Mouse (Mus musculus) adrenal gland, postnatal 36 days (tissue): ENCODE data around the gene Mylip. TPM values are rescaled to one million over a fixed set of nuclear protein-coding genes. Genes with fewer than 3 reads are reported as not detected.

Experiments used
- DNase-seq, 2 experiments: peaks; one replicate each; pipeline ENCODE4 v3.0.0; 2021; ENCODE audit warnings: mixed read lengths in 1 of 2
- long read RNA-seq, 2 experiments: library from polyadenylated mRNA; stranded (forward); transcript quantifications; one replicate each; pipeline ENCODE4 v2.0.0; 2021; ENCODE audit warnings: borderline sequencing depth in 2 of 2
- total RNA-seq, 2 experiments: library from RNA; stranded (reverse); gene quantifications; 2 replicates each; pipeline ENCODE4 v1.2.3; 2021

Gene Mylip
- 10 to 100 TPM; 10.1 to 10.5 TPM for total RNA-seq
- long read RNA-seq, experiment 1, partial matches to known transcripts: 1 of 6 reads
- long read RNA-seq, experiment 1, other reads (novel, unspliced or antisense): 1 of 6 reads
- long read RNA-seq, experiment 2, partial matches to known transcripts: 0 of 1 reads
- long read RNA-seq, experiment 2, other reads (novel, unspliced or antisense): 0 of 1 reads

DNA sequence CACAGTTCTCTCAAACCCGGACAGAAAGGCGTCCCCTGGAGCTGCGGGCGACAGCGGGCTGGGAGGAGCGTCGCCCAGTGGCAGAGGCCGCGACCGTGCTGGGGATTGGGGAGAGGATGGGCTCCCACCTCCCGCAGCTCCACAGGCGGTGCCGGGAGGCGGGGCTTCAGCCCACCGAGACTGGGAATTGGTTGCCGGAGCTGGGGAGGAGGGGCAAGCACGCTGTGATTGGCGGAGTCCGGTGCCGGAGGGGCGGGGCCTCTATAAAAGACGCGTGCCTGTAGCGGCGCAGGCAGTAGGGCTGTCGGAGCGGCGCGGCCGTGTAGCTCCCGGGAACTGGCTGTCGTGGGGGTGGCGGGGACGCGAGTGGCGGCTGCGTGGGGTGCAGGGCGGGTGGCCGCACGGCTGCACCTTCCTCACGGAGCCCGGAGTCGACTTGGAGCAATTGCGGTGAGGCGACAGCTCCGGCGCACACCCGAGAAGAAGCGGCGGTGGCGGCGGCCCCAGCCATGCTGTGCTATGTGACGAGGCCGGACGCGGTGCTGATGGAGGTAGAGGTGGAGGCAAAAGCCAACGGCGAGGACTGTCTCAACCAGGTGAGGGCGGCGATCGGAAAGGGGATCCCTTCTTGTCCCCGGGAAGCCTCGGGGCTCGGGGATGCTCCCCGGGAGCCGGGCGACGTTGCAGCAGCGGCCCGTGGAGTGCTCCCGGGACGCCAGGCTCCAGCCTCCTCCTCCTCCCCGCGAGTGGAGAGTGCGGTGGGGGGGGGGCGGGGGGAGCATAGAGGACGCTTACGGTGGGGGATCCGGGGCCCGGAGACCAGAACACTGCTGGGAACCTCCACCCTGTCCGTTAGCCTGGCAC lies at the start of gene Mylip:
TSS of gene Mylip (plus strand) at position 295 of the 864 bp plus-strand sequence.
- DNase-seq: peak; percentile 100

DNA sequence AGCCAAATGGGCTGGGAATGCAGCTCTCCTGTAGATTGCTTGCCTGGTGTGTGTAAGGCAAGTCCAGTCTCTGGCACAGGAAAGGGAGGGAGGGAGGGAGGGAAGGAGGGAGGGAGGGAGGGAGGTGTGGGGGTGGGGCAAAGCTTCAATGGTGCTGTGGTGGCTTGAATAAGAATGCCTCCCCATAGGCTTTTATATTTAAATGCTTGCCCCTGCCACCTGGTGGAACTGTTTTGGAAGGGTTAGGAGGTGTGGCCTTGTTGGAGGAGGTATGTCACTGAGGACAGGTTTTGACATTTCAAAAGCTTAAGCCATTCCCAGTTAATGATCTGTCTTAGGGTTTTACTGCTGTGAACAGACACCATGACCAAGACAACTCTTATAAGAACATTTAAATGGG lies 47.6 kb upstream of the Mylip start:
- DNase-seq: no peak

DNA sequence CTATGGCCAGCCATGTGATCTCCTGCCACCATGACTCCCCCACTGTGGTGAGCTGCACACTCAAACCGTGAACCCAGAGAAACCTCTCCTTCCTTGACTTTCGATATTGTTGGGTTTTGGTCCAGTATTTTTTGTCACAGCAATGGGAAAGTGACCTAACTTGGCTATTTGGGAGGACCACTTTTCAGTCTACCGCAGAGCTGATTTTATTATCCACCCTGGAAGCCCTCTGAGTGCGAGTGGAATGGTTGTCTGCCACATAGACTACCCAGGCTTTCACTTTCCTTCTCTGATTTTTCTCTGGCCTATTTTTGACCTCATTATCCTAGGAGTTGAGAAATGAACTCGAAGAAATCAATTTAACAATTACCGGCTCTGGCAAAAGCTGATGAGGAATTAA lies 46.0 kb upstream of the Mylip start:
- no peak for DNase-seq

DNA sequence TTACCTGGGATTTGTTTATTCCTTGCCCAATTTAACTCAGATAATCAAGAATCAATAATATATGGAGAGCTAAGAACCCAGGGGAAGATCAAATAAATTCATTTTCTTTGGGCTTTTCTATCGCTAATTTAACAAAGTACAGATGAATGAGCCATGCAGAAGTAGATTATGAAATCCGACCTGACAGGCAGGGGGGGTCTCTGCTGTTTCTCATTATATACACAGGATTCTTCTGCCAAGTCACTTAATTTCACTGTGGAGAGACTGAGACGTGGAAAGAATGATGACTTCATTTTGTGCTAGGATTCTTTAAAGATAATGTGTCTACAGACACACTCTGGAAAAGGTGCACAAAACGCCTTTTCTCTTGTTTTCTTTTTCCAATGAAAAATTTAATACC lies 45.6 kb upstream of the Mylip start:
- DNase-seq: no peak

DNA sequence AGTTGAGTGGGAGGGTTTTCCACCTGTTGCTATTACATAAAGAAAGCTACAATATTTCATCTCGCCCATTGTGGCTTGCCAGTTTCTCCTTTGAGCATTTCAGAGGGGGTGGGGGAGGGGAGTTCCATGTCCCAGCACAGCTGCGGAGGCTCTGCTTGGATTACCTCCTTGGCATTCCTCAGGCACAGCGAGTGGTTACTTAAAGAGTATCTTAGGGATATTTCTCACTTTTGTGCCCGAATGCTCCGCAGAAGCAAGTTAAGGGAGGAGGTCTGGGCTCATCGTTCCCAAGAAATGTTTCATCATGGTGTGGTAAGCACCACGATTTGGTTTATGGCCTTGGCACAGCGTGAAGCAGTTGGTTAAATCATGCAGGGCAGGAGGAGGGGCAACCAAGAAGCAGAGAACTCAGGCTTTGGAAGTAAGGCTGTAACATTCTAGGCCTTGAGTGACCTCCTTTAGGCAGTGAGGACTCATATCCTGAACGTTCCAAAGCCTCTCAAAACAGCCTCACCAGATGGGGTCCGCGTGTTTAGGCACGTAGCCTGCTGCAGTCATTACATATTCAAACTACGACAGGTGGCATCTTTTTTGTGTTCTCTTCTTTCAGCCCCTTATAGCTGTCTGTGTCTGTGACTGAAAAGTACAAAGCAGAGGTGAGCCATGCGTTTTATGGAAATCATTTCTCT lies 43.9 kb upstream of the Mylip start:
- DNase-seq: peak in 1 of 2 experiments; percentile 26

- DNase-seq: no peak
Measured at GRCm38 (mm10) chr13:45351483-45351882, 38.1 kb upstream of the Mylip start.

DNA sequence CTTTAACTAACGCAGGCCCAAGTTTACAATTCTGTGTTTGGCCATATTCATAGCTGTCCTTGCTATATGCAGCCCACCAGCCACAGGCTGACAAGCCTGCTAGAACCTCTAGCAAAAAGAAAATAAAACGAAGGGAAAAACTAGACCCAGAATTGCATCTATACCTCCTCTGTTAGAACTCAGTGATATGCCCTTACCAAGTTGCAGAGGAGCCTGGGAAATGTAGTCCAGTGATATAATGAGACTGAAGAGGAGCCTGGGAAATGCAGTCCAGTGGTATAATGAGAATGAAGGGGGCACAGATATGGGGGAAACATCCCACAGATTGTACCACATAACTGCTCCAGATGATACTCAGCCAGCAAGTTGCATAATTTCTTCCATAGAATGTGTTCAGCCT lies 34.7 kb upstream of the Mylip start:
- DNase-seq: no peak

DNA sequence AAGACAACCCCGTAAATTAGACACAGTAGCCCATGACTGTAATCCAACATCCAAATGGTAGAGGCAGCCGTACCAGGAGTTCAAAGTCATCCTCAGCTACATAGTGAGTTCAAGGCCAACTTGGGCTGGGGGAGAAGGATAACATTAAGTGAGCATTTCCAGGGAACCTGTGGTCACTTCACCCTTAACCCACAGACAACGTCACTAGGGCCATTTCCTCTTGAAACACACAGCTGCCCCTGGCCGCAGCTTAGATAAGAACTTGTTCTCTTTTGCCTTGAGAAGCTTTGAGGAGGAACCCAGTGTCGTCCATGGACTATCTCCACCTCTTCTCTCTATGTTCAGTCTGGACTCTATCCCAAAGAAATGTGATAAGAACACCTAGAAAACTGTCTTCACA lies 31.3 kb upstream of the Mylip start:
- DNase-seq: no peak

DNA sequence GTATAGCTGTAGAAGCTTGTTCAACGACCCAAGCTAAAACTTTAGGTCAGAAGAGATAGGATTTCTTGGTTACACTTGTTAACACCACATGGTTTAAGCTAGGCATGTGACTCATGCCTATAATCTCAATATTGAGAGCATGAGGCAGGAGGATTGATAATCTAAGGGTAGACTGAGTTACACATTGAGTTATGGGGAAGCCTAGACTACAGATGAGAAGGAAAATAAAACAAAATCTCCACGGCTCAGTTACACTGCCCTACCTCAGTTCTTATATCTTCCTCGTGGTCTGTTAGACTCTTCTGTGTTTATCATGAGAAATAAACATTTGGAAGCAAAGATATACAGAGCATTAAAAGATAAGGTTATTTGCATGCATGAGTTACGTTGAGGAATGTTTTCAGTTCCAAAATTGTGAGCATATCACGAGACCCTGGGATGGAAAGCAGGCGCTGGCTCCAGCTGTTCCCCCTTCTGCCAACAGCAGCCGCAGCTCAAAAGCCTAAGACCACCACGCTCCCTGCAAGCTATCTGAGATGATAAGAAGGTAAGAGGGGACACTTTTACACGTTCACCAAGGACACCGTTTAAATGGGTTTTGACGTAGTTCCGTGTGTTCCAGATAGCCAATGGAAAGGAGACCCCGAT lies 30.7 kb upstream of the Mylip start:
- no peak for DNase-seq

- no peak for DNase-seq
Measured at GRCm38 (mm10) chr13:45365788-45366187, 23.8 kb upstream of the Mylip start.

DNA sequence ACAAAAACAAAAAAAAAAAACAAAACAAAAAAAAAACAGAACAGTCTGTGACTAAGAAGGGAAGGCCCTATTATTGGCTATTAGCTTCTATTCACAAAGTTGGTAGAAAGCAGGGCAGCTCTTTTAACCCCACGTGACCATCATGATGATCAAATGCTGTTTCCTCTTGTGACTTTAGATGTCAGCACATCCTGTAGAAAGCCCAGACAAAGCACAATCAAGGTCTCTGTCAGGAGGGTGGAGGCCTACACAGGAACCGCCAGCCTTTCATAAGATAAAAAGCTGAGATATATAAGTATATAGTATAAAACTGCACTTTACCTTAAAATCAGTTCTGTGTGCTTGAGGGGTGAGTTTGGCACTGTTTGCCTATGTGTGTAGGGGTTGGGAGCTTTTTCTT lies 17.9 kb upstream of the Mylip start:
- peak in 1 of 2 experiments; percentile 7 for DNase-seq

DNA sequence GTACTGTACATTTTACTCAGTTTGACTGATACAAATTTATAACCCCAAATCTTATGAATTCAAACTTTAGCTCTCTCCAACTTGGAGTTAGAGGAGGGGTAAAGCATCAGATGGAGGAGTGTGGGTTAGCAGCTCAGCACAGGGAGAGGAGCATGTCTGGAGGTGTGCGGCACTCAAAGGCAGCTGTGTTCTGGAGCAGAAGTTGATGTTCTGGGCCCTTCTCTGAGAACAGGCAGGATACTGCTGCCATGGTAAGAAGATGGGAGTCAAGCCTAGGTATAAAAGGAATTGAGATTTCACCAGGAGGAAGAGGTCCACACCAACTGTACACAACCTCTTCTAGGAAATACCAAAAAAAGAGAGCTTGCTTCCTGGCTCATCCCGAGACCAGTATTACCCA lies 17.1 kb upstream of the Mylip start:
- DNase-seq: no peak

GRCm38 (mm10) chr13:45374846-45375245 lies 14.7 kb upstream of the Mylip start:
- DNase-seq: no peak

GRCm38 (mm10) chr13:45382208-45382607 lies 7.3 kb upstream of the Mylip start:
- no peak for DNase-seq

- no peak for DNase-seq
Measured at GRCm38 (mm10) chr13:45384636-45385035, 4.9 kb upstream of the Mylip start.

GRCm38 (mm10) chr13:45385521-45385920 lies 4.0 kb upstream of the Mylip start:
- DNase-seq: no peak

DNA sequence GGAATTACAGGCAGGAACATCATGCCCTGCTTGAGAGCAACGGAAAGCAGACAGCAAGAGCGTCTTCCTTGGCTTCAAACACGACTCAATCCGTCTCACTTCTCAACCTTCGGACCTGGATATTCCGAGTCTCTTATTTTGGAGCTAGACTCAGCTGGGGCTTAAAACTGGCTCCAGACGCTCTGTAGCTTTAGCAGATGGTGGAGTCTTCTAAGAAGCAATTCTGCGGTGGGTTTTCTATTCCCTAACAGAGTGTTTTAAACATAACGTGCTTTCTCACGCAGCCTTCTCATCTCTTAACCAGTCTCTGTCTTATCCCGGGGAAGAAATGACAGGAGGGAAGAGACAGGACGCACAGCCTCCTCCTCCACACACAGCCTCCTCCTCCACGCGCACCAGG lies 3.3 kb upstream of the Mylip start:
- DNase-seq: no peak

GRCm38 (mm10) chr13:45387231-45387630 lies 2.3 kb upstream of the Mylip start:
- DNase-seq: no peak

- DNase-seq: no peak
Measured at GRCm38 (mm10) chr13:45388254-45388805, 1.2 kb upstream of the Mylip start.

GRCm38 (mm10) chr13:45388889-45389288 lies 653 bp upstream of the Mylip start:
- DNase-seq: no peak

- peak; percentile 11 to 40 for DNase-seq
Measured at GRCm38 (mm10) chr13:45390312-45390961, 895 bp downstream of the Mylip start.
